Mouse (Mus musculus): Measurements from ENCODE around the gene Atp8b3. TPM values are rescaled to one million over a fixed set of nuclear protein-coding genes. Genes with fewer than 3 reads are reported as not detected.

Atp8b3 gene
- polyA plus RNA-seq (2017; shearing (Covaris generic)): under 1 TPM; 0.06 to 0.73 TPM

GRCm38 (mm10) chr10:80538710-80539394 lies at the start of gene Atp8b3:
Gene Atp8b3 (minus strand): TSS chr10:80539124.

GRCm38 (mm10) chr10:80577195-80578130 lies 38.5 kb upstream of the Atp8b3 start, which contains the start of gene Klf16:
Gene Klf16 (minus strand): TSS chr10:80577321.

GRCm38 (mm10) chr10:80561116-80561944 lies 22.4 kb upstream of the Atp8b3 start, which contains the start of gene Rexo1:
Gene Rexo1 (minus strand): TSS chr10:80561560.

GRCm38 (mm10) chr10:80494732-80495131 lies 44.2 kb downstream of the Atp8b3 start, which contains the start of gene Onecut3:
Gene Onecut3 (plus strand): TSS chr10:80494835.

Other genes starting within 250 kb of the Atp8b3 start
- gene Rps15, start 246.7 kb downstream of the Atp8b3 start, polyA plus RNA-seq (2017; shearing (Covaris generic)): 100 to 1,000 TPM; 686 to 721 TPM
- gene Apc2, start 243.1 kb downstream of the Atp8b3 start, polyA plus RNA-seq (2017; shearing (Covaris generic)): under 1 TPM; 0.14 to 0.56 TPM
- 10 to 100 TPM; 67.3 to 70.0 TPM for gene 2310011J03Rik, start 218.6 kb downstream of the Atp8b3 start, polyA plus RNA-seq (2017; shearing (Covaris generic))
- 10 to 100 TPM; 20.4 to 20.8 TPM for gene Pcsk4, start 209.6 kb downstream of the Atp8b3 start, polyA plus RNA-seq (2017; shearing (Covaris generic))
- 1 to 10 TPM in 1 of 2 experiments, under 1 TPM in 1; 0.18 to 1.7 TPM for gene Reep6, start 209.2 kb downstream of the Atp8b3 start, polyA plus RNA-seq (2017; shearing (Covaris generic))
- gene Adamtsl5, start 190.7 kb downstream of the Atp8b3 start, polyA plus RNA-seq (2017; shearing (Covaris generic)): under 1 TPM; 0.46 to 0.95 TPM
- gene Plk5, start 182.7 kb downstream of the Atp8b3 start, polyA plus RNA-seq (2017; shearing (Covaris generic)): not detected
- gene Mex3d, start 151.5 kb downstream of the Atp8b3 start, polyA plus RNA-seq (2017; shearing (Covaris generic)): 1 to 10 TPM; 6.6 to 7.5 TPM
- gene Mbd3, start 139.6 kb downstream of the Atp8b3 start, polyA plus RNA-seq (2017; shearing (Covaris generic)): 100 to 1,000 TPM; 174 to 191 TPM
- 100 to 1,000 TPM; 185 to 241 TPM for gene Uqcr11, start 132.3 kb downstream of the Atp8b3 start, polyA plus RNA-seq (2017; shearing (Covaris generic))
- 100 to 1,000 TPM; 105 to 121 TPM for gene Tcf3, start 105.5 kb downstream of the Atp8b3 start, polyA plus RNA-seq (2017; shearing (Covaris generic))
- under 1 TPM; 0.05 to 0.23 TPM for gene Onecut3, start 44.3 kb downstream of the Atp8b3 start, polyA plus RNA-seq (2017; shearing (Covaris generic))
- 10 to 100 TPM; 49.1 to 59.0 TPM for gene Rexo1, start 22.4 kb upstream of the Atp8b3 start, polyA plus RNA-seq (2017; shearing (Covaris generic))
- gene Klf16, start 38.2 kb upstream of the Atp8b3 start, polyA plus RNA-seq (2017; shearing (Covaris generic)): 10 to 100 TPM in 1 of 2 experiments, 1 to 10 TPM in 1; 9.0 to 14.4 TPM
- gene Abhd17a, start 51.2 kb upstream of the Atp8b3 start, polyA plus RNA-seq (2017; shearing (Covaris generic)): 100 to 1,000 TPM; 142 to 155 TPM
- 100 to 1,000 TPM; 108 to 122 TPM for gene Scamp4, start 63.7 kb upstream of the Atp8b3 start, polyA plus RNA-seq (2017; shearing (Covaris generic))
- 1 to 10 TPM; 5.9 to 9.2 TPM for gene Adat3, start 63.8 kb upstream of the Atp8b3 start, polyA plus RNA-seq (2017; shearing (Covaris generic))
- gene Gm49322, start 66.9 kb upstream of the Atp8b3 start, polyA plus RNA-seq (2017; shearing (Covaris generic)): 10 to 100 TPM in 1 of 2 experiments, 1 to 10 TPM in 1; 7.1 to 12.4 TPM
- 100 to 1,000 TPM; 291 to 363 TPM for gene Csnk1g2, start 83.7 kb upstream of the Atp8b3 start, polyA plus RNA-seq (2017; shearing (Covaris generic))
- 10 to 100 TPM; 31.9 to 36.5 TPM for gene Btbd2, start 117.9 kb upstream of the Atp8b3 start, polyA plus RNA-seq (2017; shearing (Covaris generic))
- gene Mknk2, start 139.0 kb upstream of the Atp8b3 start, polyA plus RNA-seq (2017; shearing (Covaris generic)): 100 to 1,000 TPM; 166 to 167 TPM
- 100 to 1,000 TPM; 283 to 285 TPM for gene Mob3a, start 162.9 kb upstream of the Atp8b3 start, polyA plus RNA-seq (2017; shearing (Covaris generic))
- gene Izumo4, start 163.1 kb upstream of the Atp8b3 start, polyA plus RNA-seq (2017; shearing (Covaris generic)): 100 to 1,000 TPM; 131 to 176 TPM
- 10 to 100 TPM; 72.7 to 75.1 TPM for gene Ap3d1, start 203.1 kb upstream of the Atp8b3 start, polyA plus RNA-seq (2017; shearing (Covaris generic))
- gene Dot1l, start 216.1 kb upstream of the Atp8b3 start, polyA plus RNA-seq (2017; shearing (Covaris generic)): 10 to 100 TPM; 14.5 to 16.0 TPM